Mouse (Mus musculus) thymus, adult 2 months (tissue): ENCODE data around the gene 5730480H06Rik.

ENCODE experiments used
- CTCF ChIP-seq: fragments of 200-500 bp; IDR thresholded peaks from 2 replicates; pipeline ENCODE4 v1.5.1; 2012; ENCODE audit warnings: mild to moderate bottlenecking, control low read depth, low read length, moderate library complexity, borderline replicate concordance; ENCODE audit not compliant: control insufficient read depth, poor library complexity, insufficient read depth; ENCODE audit errors: extremely low read depth
- POLR2A ChIP-seq: fragments of 200-500 bp; IDR thresholded peaks from 2 replicates; pipeline ENCODE4 v1.6.1; 2012; ENCODE audit warnings: mild to moderate bottlenecking, low read length, control low read depth, moderate library complexity; ENCODE audit not compliant: control insufficient read depth, poor library complexity, insufficient read depth; ENCODE audit errors: extremely low read depth

GRCm38 (mm10) chr5:48402497-48402896, 74.7 kb downstream of the 5730480H06Rik start:
- TF ChIP-seq CTCF = no peak
- TF ChIP-seq POLR2A = no peak
